Mouse (Mus musculus) embryonic stem cell, embryonic (primary cell): ENCODE measurements around the gene D230025D16Rik.

Source experiments
- CTCF ChIA-PET, 4 experiments: fragments of 300-600 bp in 2 of 4; fragments of 350-600 bp in 2 of 4; sonication (Branson Sonifier 250); formaldehyde crosslinking; loops; one replicate each; lab custom pipeline; 2022; ENCODE audit warnings: inconsistent platforms in 2 of 4; lab: Charles Lee
- POLR2A ChIA-PET, 4 experiments: fragments of 300-600 bp in 2 of 4; fragments of 350-600 bp in 2 of 4; sonication (Branson Sonifier 250); formaldehyde crosslinking; loops; one replicate each; lab custom pipeline; 2022; ENCODE audit warnings: antibody characterized with exemption in 4 of 4, inconsistent platforms in 1 of 4; lab: Charles Lee

The D230025D16Rik gene

DNA sequence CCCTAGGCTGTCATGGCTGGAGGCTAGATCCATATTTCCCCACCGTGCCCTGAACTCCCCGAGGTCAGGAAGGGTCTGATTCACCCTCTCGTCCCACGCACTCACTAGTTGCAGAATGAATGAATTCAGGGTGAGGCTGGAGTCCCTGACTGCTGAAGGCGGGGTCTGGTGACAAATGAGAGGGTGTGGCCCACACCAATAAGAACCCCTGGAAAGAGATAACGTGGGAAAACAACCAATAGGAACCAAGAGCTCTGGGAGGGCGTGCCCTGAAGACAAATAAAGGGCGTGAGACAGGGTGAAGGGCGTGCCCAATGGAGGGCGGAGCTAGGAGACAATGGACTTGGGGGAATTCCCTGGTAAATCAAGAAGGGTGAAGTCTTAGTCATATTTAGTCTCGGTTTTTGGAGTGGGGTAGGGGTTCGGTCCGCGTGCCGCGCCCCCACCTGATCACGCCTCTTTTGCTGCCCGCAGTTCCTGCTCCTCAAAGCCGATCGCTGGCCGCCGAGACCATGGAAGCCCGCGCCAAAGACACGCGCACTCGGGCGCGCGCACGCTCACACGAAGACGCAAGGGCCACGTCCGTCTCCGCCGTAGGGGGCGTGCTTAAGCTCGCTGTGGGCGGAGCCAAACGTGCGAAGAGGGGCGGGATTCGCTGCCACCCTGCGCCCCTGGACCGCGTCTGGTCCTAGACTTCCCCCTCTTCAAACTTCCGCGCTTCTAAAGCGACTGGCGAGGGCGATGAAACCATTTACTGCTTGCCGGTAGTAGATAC is 64.2 kb downstream of the D230025D16Rik start:
- ChIA-PET CTCF (interaction anchor here (0.5 to 4.4 kb wide), 39 partner anchors 8 to 718 kb away, joined by 3 to 40 read pairs (median 4); partner anchors contain the start of genes E2f4 (in 3 of the 4), Fhod1 (in 2 of the 4), B3gnt9 (in 1 of the 4) and D230025D16Rik (in 1 of the 4)), POLR2A (interaction anchor here (0.6 to 3.6 kb wide), 65 partner anchors 9 to 1977 kb away, joined by 3 to 33 read pairs (median 4); partner anchors contain the start of genes D230025D16Rik (in 3 of the 4), E2f4 (in 3 of the 4), Nol3 (in 3 of the 4) and B3gnt9 (in 2 of the 4))

GRCm38 (mm10) chr8:105289805-105290460 is 65.0 kb downstream of the D230025D16Rik start, which contains the start of gene 4931428F04Rik:
Gene 4931428F04Rik, minus strand, starts transcription at chr8:105289864.
- ChIA-PET CTCF (interaction anchor here (0.6 to 4.4 kb wide), 37 partner anchors 8 to 688 kb away, joined by 3 to 40 read pairs (median 7); partner anchors contain the start of genes E2f4 (in 2 of the 4), Fhod1 (in 2 of the 4), B3gnt9 (in 1 of the 4) and Nol3 (in 1 of the 4)), POLR2A (interaction anchor here (0.6 to 3.6 kb wide), 52 partner anchors 8 to 688 kb away, joined by 3 to 33 read pairs (median 5); partner anchors contain the start of genes Nol3 (in 4 of the 4), E2f4 (in 3 of the 4), B3gnt9 (in 2 of the 4) and Elmo3 (in 2 of the 4))

- ChIA-PET CTCF (interaction anchor here (0.5 to 4.4 kb wide), 47 partner anchors 8 to 1528 kb away, joined by 3 to 40 read pairs (median 4); partner anchors contain the start of genes B3gnt9 (in 1 of the 4), E2f4 (in 1 of the 4), Elmo3 (in 1 of the 4) and Fbxl8 (in 1 of the 4)), POLR2A (interaction anchor here in 3 of 4 experiments (0.6 to 3.6 kb wide), 21 partner anchors 8 to 1106 kb away, joined by 3 to 33 read pairs (median 3); partner anchors contain the start of genes B3gnt9 (in 1 of the 3), D230025D16Rik (in 1 of the 3), Elmo3 (in 1 of the 3) and Fhod1 (in 1 of the 3))
These were observed 65.8 kb downstream of the D230025D16Rik start for GRCm38 (mm10) chr8:105290554-105291314.

DNA sequence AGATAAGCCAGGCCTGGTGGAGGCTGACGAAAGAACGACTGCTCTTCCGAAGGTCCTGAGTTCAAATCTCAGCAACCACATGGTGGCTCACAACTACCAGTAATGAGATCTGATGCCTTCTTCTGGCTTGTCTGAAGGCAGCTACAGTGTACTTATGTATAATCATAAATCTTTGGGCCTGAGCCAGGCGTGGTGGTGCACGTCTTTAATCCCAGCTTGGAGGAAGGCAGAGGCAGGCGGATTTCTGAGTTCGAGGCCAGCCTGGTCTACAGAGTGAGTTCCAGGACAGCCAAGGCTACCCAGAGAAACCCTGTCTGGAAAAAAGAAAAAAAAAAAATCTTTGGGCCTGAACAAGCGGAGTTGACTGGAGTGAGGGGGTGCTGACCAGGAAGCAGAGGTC is 66.4 kb downstream of the D230025D16Rik start:
- ChIA-PET POLR2A (interaction anchor here in 3 of 4 experiments (0.6 to 3.6 kb wide), 16 partner anchors 7 to 1106 kb away, joined by 3 to 33 read pairs (median 3); partner anchors contain the start of genes B3gnt9 (in 1 of the 3), D230025D16Rik (in 1 of the 3) and Nol3 (in 1 of the 3)), CTCF (interaction anchor here (0.6 to 4.4 kb wide), 43 partner anchors 8 to 1528 kb away, joined by 3 to 40 read pairs (median 4); partner anchors contain the start of genes B3gnt9 (in 1 of the 4), E2f4 (in 1 of the 4), Elmo3 (in 1 of the 4) and Fbxl8 (in 1 of the 4))

- POLR2A ChIA-PET, result interaction anchor here in 1 of 4 experiments (0.9 to 3.6 kb wide), 4 partner anchors 37 to 92 kb away, joined by 3 to 33 read pairs (median 4); partner anchors contain the start of genes B3gnt9 and D230025D16Rik
- CTCF ChIA-PET, result interaction anchor here in 3 of 4 experiments (0.9 to 4.4 kb wide), 17 partner anchors 8 to 225 kb away, joined by 3 to 37 read pairs (median 8); partner anchors contain the start of genes B3gnt9 (in 1 of the 3), E2f4 (in 1 of the 3), Fhod1 (in 1 of the 3) and Slc9a5 (in 1 of the 3)
These were observed 66.9 kb downstream of the D230025D16Rik start for GRCm38 (mm10) chr8:105291802-105292201.

- ChIA-PET CTCF (interaction anchor here in 2 of 4 experiments (0.8 to 2.2 kb wide), 15 partner anchors 8 to 224 kb away, joined by 3 to 10 read pairs (median 4); partner anchors contain the start of gene B3gnt9 (in 1 of the 2)), POLR2A (interaction anchor here in 2 of 4 experiments (0.7 to 1.8 kb wide), 7 partner anchors 9 to 24 kb away, joined by 3 to 8 read pairs (median 4); no protein-coding TSS in a partner anchor)
These were observed 67.5 kb downstream of the D230025D16Rik start for GRCm38 (mm10) chr8:105292471-105292870.

GRCm38 (mm10) chr8:105293405-105293804 is 68.5 kb downstream of the D230025D16Rik start:
- CTCF ChIA-PET, result interaction anchor here in 2 of 4 experiments (0.8 to 2.2 kb wide), 15 partner anchors 9 to 223 kb away, joined by 3 to 10 read pairs (median 4); partner anchors contain the start of genes B3gnt9 (in 1 of the 2) and Tppp3 (in 1 of the 2)
- POLR2A ChIA-PET, result interaction anchor here in 3 of 4 experiments (0.5 to 1.8 kb wide), 12 partner anchors 8 to 691 kb away, joined by 3 to 8 read pairs (median 4); no protein-coding TSS in a partner anchor

DNA sequence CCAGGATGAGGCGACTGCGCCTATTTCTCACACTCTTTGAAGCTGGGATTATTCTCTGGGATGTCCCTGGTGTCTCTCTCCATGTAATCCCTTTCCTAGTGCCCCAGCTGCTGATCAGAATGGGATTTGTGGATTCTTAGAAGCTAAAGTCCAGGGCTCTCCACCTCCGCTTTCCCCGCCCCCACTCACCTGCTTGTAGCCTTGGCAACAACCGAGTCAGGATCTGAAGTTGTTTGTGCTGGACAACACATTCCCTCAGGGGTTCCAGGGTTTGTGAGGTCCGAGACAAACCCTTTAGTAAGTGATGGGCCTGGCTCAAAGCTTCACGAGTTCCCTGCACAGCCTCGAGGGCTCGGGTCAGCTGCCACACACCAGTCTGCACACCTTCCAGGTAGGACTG is 69.8 kb downstream of the D230025D16Rik start:
- POLR2A ChIA-PET, result interaction anchor here in 2 of 4 experiments (0.7 to 1.6 kb wide), 6 partner anchors 9 to 54 kb away, joined by 3 to 5 read pairs (median 3); partner anchors contain the start of gene Slc9a5 (in 1 of the 2)
- CTCF ChIA-PET, result interaction anchor here in 1 of 4 experiments (1.2 kb wide), 1 partner anchor 8 kb away, joined by 3 read pairs; no protein-coding TSS in a partner anchor

- ChIA-PET POLR2A (interaction anchor here in 2 of 4 experiments (0.7 to 3.1 kb wide), 16 partner anchors 9 to 61 kb away, joined by 3 to 15 read pairs (median 4); partner anchors contain the start of genes B3gnt9 (in 1 of the 2), Elmo3 (in 1 of the 2) and Slc9a5 (in 1 of the 2)), CTCF (interaction anchor here in 1 of 4 experiments (1.0 to 1.2 kb wide), 2 partner anchors 9 to 77 kb away, joined by 3 to 5 read pairs; no protein-coding TSS in a partner anchor)
These were observed 70.3 kb downstream of the D230025D16Rik start for GRCm38 (mm10) chr8:105295256-105295655.

DNA sequence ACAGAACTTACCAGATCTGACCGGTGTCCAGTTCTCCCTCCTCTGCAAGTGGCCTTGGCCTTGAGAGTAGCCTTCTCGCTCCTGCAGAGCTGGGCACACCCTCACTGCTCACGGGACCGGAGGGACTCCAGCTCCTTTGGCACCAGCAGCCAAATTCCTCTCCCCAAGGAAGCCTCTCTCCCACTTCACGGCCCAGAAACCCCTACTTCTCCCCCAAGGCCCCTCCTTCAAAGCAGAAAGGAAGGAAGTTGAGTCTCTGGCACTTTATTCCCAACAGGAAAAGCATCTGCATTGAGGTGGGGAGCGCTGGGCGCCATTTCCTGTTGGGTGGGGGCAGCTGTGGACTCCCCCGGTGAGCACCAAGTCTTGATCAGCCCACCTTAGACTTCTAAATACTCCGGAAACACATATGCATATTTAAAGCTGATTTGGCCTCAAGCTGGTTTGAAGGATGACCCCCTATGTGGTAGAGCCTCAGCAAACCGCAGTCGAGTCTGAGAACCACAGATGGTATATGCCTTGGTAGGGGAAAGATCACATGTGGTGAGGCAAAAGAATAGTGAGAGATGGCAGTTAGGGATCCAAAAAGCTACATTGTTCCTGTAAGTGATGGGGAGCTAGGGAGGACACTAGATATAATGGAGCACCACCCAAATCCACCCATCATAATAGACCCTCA is 71.1 kb downstream of the D230025D16Rik start, which contains the start of gene Exoc3l:
Gene Exoc3l (minus strand): TSS at position 207 of the 679 bp plus-strand sequence.
- ChIA-PET CTCF (interaction anchor here in 2 of 4 experiments (1.0 to 3.0 kb wide), 4 partner anchors 29 to 78 kb away, joined by 3 to 8 read pairs (median 4); no protein-coding TSS in a partner anchor), POLR2A (interaction anchor here in 3 of 4 experiments (0.6 to 3.1 kb wide), 26 partner anchors 9 to 501 kb away, joined by 3 to 15 read pairs (median 4); partner anchors contain the start of genes Elmo3 (in 3 of the 3), B3gnt9 (in 2 of the 3), D230025D16Rik (in 1 of the 3) and Lrrc29 (in 1 of the 3))

DNA sequence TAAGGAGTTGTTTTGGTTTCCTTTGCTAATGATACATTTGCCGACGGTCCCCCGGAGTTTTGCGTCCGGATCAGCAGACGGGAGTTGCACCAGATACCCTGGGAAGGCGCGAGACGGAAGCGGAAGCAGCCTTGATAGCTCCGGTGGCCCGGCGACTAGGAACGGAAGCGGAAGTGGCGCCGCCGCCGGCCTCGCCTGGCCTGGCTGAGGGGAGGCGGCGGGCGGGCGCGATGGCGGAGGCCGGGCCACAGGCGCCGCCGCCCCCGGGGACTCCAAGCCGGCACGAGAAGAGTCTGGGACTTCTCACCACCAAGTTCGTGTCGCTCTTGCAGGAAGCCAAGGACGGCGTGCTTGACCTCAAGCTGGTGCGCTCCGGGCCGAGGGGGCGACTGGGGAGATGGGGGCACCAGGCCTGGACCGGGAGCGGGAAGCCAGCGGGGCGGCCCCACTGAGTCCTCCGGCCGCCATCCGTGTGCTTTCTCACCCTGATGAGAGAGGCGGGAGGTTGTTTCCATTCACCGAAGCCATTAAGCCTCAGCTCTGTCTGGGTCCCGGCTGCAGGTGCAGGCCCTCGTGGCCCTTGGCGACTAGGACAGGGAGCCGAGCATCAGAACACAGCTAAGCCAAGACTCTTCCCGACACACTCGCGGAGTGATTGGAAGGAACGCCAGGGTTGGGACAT is 72.7 kb downstream of the D230025D16Rik start, which contains the start of gene E2f4:
Gene E2f4 (plus strand): TSS at position 153 of the 682 bp plus-strand sequence.
- POLR2A ChIA-PET, result interaction anchor here (0.6 to 3.1 kb wide), 41 partner anchors 8 to 223 kb away, joined by 3 to 24 read pairs (median 4); partner anchors contain the start of genes 4931428F04Rik (in 3 of the 4), B3gnt9 (in 2 of the 4), D230025D16Rik (in 2 of the 4) and Lrrc29 (in 2 of the 4)
- CTCF ChIA-PET, result interaction anchor here in 3 of 4 experiments (0.8 to 6.3 kb wide), 13 partner anchors 8 to 185 kb away, joined by 3 to 32 read pairs (median 4); partner anchors contain the start of genes 4931428F04Rik (in 2 of the 3) and Tppp3 (in 1 of the 3)

DNA sequence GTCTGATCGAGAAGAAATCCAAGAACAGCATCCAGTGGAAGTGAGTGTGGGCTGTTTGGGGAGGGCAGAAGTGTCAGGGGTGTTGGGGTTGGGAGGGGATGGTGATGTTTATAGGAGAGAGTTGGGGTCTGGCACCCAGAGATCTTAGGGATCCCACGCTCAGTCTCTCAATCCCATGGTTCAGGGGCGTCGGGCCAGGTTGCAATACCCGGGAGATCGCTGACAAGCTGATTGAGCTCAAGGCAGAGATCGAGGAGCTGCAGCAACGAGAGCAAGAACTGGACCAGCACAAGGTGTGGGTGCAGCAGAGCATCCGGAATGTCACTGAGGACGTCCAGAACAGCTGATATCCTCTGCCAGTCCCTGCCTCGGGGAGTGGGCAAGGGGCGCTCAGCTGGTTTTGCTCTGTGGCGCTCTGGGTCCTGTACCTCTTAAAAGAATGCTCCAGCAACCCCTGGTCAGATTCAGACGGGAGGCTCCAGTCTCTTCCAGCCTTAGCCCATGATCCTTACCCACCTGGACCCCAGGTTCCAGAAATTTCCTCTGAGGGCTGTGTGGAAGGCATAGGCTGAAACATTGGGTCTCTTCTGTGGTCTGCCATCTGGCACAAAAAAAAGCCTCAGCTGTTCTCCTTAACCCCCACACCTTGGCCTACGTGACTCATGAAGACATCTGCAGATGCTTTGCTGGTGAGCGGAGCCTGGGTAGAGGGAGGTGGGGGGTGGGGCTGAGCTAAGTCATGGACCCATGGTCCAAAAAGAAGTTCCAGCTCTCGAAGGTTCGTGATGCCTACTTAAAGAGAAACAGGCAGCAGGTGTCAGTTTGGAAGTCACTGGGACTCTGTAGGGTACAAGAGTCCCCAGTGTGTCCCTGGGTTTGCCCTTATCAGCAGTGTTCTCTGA is 73.7 kb downstream of the D230025D16Rik start:
- ChIA-PET POLR2A (interaction anchor here in 3 of 4 experiments (0.7 to 3.1 kb wide), 20 partner anchors 8 to 50 kb away, joined by 3 to 24 read pairs (median 6); partner anchors contain the start of genes 4931428F04Rik (in 3 of the 3), Lrrc29 (in 2 of the 3), Tmem208 (in 2 of the 3) and B3gnt9 (in 1 of the 3)), CTCF (interaction anchor here in 3 of 4 experiments (0.6 to 6.3 kb wide), 10 partner anchors 8 to 721 kb away, joined by 3 to 32 read pairs (median 4); partner anchors contain the start of genes 4931428F04Rik (in 1 of the 3) and Tppp3 (in 1 of the 3))
